Mouse (Mus musculus): ENCODE data around the gene Hes1.

DNA sequence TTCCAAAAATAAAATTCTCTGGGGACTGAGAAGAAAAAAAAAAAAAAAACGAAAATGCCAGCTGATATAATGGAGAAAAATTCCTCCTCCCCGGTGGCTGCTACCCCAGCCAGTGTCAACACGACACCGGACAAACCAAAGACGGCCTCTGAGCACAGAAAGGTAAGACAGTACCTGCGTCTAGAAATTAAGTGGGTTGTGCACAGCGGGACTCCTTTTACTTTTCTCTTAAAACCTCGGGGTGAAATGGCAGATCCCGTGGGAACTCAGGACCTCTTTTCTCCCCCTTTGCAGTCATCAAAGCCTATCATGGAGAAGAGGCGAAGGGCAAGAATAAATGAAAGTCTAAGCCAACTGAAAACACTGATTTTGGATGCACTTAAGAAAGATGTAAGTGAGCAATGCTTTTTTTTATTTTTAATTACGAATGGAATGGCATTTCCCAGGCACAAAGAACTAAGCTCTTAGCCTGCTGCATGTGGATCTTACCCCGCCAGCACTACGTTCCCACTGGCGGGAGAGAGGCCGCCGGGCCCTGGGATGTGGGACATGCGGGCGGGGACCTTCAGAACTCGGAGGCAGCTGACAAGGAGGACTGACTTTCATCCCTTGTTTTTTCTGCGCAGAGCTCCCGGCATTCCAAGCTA is 1.5 kb downstream of the Hes1 start:
- TF ChIP-seq CTCF (IDR thresholded peaks at IDR 0.05; ENCODE audit: control insufficient read depth, insufficient read depth, insufficient replicate concordance, low read depth, low read length) = no peak
- no peak for TF ChIP-seq POLR2A (IDR thresholded peaks at IDR 0.05; ENCODE audit: control insufficient read depth, low read depth, low read length)

Measured in testis, adult 2 months (tissue).